Mouse (Mus musculus): ENCODE data around the gene Rps26.

The Rps26 gene

DNA sequence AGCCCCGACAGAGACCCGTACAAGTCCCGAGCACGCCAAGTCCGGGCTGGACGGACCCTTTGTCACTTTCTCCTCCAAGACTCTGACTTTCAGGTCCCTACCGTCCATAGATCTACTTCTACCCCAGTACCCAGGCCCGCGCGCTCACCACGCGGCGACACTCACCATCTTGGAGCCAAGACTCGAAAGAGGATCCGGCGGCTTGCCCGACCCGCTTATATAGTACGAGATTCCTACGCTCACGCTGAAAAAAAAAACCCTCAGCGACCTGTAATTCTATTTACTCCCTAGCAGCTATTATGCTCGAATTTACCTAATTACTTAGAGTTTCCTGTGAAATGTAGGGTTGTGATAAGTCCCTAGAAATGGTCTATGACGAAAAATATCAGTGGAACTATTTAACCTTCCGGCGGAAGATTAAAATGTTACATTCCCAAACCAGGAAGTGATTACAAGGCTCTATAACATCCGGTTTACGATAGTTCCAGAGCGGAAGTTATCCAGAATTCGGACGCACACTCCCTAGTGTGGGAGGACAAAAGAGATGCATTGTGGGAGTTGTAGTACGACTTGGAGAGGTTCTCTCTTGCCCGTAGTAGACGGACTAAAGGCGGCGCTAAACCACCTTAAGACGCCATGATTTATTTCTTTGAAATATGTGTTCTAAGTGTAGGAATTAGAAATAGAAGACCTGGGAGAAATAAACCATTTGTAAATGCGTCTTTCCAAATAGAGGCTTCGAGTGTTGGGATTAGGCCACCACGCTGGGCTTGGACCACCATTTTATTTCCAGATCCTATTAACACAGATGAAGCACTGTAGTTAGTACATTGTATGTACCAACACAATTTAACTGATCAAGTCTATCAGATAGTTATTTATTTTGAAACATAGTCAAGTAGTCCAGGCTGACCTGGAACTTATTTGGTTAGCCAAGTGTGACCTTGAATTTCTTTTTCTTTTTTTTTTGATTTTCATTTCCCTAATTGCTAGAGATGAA, at the start of gene Rps26:
TSS of gene Rps26 (minus strand) at position 437 of the 1,000 bp plus-strand sequence.
- DNase-seq = peak; percentile 100

GRCm38 (mm10) chr10:128674469-128675008, 48.0 kb upstream of the Rps26 start:
- DNase-seq = peak; percentile 64

GRCm38 (mm10) chr10:128673763-128674468, 47.4 kb upstream of the Rps26 start, which contains the start of gene Suox:
Gene Suox (minus strand): TSS chr10:128674073.
- peak; percentile 92 for DNase-seq

DNA sequence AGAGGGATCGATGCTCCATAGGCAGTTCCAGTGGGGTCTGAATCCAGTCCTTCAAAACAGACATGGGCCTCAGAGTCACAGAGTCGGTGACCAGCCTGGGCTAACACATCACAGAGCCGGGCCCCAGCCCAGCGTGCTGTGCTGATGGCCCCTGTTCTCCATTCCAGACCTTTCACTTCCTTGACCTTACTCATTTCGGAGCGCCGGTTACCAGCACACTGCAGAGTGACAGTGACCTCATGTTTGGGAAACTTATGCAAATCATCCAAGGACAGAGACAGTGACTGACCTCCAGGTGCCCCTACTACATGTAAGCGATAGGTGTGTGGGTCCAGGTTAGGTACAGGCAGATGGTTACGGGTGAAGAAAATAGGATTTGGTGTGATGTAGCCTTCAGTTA, 44.6 kb upstream of the Rps26 start:
- no peak for DNase-seq

DNA sequence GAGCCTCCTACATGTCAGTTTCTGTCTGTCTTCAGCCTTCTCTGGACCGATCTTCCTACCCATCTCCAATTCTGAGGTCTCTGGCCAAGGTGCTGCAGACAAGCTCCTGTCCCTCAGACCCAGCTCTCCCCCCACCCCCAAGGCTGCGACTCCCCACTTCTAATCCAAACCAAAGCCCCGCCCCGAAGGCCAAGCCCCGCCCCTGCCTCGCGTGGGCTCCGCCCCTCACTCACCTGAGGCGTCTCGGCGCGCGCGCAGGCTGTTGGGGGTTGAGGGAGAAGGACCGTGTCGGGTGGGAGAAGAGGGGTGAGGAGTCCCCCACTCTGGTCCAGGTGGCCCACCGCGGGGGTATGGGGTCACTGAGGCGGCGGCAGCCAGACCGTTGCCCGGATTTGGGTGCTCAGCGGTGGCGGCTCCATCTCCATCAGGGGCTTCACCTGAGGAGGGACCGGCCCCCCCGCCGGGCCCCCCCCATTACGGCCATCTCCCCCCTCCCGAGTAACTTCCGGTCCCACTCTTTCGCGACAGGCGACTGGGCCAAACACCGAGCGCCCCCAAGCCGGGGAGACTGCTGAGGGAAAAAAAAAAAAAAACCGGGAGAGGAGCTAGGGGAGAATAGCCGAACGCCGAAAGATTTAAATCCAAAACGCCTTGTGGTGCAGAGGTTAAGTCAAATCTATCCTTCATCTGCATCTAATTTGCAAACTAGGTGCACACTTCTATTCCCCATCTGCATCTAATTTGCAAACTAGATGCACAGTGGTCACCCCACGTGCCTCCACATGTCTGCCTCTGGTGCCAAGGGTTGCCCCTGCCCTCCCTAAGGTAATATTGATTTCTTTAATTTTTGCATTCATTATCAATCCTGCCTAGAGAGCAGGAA, 42.5 kb upstream of the Rps26 start:
- peak; percentile 76 for DNase-seq

DNA sequence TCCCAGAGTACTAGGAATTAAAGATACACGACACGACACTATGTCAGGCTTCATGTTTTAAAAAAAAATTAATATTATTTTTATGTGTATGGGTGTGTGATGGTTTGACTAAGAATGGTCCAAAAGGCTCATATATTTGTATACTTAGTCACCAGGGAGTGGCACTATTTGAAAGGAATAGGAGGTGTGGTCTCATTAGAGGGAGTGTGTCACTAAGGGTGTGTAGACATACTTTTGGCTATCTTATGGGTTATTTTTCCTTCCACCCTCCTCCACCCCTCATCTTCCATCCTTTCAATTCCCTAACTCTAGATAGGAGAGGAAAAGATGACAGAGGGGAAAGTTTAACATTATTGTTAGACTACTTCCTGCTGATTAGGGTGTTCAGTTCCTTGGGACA, 39.3 kb upstream of the Rps26 start:
- no peak for DNase-seq

GRCm38 (mm10) chr10:128665307-128665706, 38.8 kb upstream of the Rps26 start:
- DNase-seq = no peak

DNA sequence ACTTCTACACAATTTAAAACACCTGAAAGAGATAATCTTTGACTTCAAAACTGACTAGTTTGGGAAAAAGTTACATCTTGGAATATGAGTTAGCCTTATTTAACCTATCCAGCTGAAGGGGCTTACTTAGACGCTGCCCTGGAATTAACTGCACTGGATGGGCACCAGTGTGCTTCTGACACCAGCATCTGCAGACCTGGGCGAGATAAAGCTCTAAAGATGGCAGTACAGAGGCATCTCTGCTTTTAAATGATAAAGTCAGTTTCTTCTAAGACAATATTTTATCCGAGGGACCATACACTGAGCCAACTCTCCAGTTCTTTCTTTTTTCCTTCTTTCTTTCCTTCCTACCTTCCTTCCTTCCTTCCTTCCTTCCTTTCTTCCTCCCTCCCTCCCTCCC, 38.3 kb upstream of the Rps26 start:
- DNase-seq = no peak

- no peak for DNase-seq
Observed at GRCm38 (mm10) chr10:128663441-128664220, 37.1 kb upstream of the Rps26 start.

DNA sequence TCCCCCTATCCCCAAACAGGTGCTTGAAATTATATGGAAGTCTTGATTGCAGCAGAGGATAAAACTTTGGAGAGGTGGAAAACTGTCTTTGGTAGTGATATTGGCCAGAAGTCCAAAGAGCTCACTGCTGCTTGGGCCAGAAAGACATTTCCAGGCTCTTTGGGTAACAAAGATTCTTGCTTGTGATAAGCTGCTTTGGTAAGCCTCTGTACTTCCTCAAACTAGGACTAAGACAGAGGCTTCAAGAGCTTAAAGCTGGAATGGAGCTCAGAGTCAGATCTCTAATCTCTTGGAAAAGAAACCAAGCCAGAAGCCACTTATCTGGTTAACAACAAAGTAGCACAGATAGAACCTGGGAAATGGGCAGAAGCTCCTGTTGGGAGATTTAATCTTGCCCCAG, 35.9 kb upstream of the Rps26 start:
- DNase-seq = peak; percentile 15

- DNase-seq = no peak
Observed at GRCm38 (mm10) chr10:128659490-128659889, 32.9 kb upstream of the Rps26 start.

DNA sequence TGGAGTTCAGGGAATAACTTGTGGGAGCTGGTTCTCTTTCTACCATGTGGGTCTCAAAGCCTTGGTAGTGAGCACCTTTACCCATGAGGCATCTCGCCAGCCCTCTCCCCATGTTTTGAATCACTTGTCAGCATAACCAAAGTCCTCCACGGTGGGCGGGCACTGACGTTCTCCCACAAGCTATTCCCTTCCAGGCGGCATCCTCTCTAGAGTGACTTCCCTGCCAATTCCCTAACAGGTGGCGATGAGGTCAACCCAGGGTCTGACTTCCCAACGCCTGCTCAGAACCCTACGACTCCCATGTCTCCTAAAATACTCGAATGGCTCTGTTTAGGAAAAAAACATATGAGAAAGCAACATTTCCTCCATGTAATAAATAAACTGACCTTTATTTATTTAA, 31.3 kb upstream of the Rps26 start:
- no peak for DNase-seq

DNA sequence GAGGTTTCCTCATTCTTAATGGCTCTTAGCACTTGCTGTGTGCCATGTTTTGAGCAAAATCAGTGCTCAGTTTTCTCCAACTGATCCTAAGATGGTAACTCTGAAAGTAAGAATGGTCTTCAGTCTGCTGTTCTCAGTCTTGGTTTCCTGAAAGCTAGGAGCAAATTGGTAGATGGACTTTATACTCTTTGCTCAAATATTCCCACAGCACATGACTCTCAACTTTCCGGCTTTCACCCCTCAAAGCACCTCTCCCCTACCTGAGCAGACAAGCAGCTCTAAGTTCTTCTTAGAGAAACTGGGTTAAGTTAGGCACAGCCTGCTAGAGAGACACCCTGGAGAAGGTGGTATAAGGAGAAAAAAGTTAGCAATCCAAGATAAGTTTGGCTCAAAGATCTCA, 30.2 kb upstream of the Rps26 start:
- DNase-seq = no peak

GRCm38 (mm10) chr10:128655254-128655653, 28.7 kb upstream of the Rps26 start:
- no peak for DNase-seq

- DNase-seq = no peak
Observed at GRCm38 (mm10) chr10:128653866-128654265, 27.3 kb upstream of the Rps26 start.

GRCm38 (mm10) chr10:128646139-128647089, 19.9 kb upstream of the Rps26 start:
- peak; percentile 85 for DNase-seq

- DNase-seq = peak; percentile 79
Observed at GRCm38 (mm10) chr10:128645111-128646011, 18.8 kb upstream of the Rps26 start, which contains the start of gene Ikzf4. Gene Ikzf4 (minus strand): TSS chr10:128645991.

- no peak for DNase-seq
Observed at GRCm38 (mm10) chr10:128642749-128643148, 16.2 kb upstream of the Rps26 start.

DNA sequence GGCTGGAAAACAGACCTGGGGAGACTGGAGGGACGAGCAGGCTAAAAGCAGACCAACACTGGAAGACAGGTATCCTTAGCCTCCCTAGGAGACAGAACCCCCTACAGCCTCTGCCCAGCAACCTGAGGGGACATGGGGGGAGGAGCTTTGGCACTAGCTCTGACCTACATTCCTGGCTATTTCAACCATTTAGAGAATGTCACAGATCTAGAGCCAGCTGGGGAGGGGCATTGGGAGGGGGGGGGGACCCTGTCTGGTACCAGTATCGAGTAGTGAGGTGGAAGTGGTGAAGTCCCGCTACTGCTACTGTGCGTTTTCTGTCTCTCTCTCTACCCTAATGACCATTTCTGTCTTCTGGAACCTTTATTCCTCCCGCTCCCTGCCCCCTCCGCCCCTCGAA, 15.3 kb upstream of the Rps26 start:
- DNase-seq = peak; percentile 49

Data from retina, postnatal 1 day (tissue).